Mouse (Mus musculus): ENCODE measurements at regions not wholly inside any gene's neighbourhood (a gene's known extent, or its start where the extent isn't known, plus 50 kb on each side); places are given as distances from the start of the nearest gene placed in this dataset.

DNA sequence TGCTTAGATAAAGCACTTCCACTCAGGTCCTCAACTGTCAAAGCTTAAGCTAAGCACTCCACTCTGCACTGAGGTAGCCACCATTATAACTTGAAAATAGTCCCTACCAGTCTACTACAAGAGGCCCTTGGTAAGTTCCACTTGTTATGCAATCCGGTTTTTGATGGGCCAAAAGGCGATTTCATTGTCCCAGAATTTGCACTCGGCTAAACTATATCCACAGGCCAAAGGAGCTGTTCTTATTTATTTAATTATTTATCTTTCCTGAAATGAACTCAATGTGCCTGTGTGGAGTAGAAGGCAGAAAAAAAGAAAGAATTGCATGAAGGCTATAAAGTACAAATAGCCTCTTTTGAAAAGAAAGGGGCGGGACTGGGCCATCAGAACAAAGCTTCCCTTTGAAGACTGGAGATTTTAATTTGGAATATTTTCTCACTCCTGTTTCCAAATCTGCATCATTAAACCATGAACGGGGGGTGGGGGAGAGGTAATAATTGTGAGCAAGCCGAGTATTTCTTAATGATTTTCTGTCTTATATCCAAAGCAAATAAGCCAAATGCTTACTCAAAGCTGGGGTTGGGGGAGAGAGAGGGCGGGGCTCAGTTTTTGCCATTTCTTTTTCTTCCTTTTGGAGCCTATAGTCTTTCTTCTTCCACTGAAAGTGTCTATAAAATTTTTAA, 489.3 kb downstream of the Tox3 start:
- Histone ChIP-seq H3K36me3 (replicated peaks; ENCODE audit: control insufficient read depth, insufficient read depth, low read length) (no peaks in the 10 kb centered on the region), H3K27ac (ENCODE audit: low read depth) (no peak overlapping the region), H3K9me3 (replicated peaks; ENCODE audit: control insufficient read depth, low read length) (no peaks in the 10 kb centered on the region), H3K4me2 (ENCODE audit: low read depth, low read length) (no peak overlapping the region), H3K9ac (replicated peaks; ENCODE audit: low read depth, low read length) (no peak overlapping the region), H3K4me3 (ENCODE audit: low read depth, low read length) (no peak overlapping the region), H3K4me1 (ENCODE audit: control insufficient read depth, insufficient read depth) (no peaks in the 10 kb centered on the region), H3K27me3 (ENCODE audit: control insufficient read depth, insufficient read depth, low read length) (no peaks in the 10 kb centered on the region)
- no peak for DNase-seq (ENCODE audit: low spot score)
- TF ChIP-seq CTCF (IDR thresholded peaks at IDR 0.05; ENCODE audit: low read depth), result no peak
- TF ChIP-seq EP300 (IDR thresholded peaks at IDR 0.05; ENCODE audit: low read depth), result no peak
- ATAC-seq (ENCODE audit: insufficient read depth, low read depth), result no peak
- 78% methylated on average over 7 of the region's 7 CpGs for WGBS

DNA sequence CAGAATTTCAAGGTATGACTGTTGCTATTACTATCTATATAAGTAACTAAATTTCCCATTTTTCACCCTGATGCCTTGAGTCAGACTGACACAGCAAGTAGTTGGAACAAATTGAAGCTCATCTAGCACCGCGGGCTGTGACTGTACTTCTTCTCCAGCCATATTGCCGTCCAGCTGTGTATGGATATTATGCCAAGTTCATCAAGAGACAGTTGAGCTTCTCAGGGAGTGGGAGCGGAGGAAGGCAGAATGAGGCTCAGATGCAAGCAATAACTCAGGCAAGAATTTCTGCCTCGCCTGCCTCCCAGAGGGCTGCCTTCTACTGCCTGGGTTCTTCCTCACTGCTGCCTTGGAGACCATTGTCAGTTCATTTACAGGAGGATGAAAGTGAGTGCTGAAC, 492.6 kb downstream of the Tox3 start:
- H3K9ac ChIP-seq (replicated peaks; ENCODE audit: low read depth, low read length), result no peak overlapping the region
- no peaks in the 10 kb centered on the region for H3K36me3 ChIP-seq (replicated peaks; ENCODE audit: control insufficient read depth, insufficient read depth, low read length)
- H3K4me3 ChIP-seq (ENCODE audit: low read depth, low read length), result no peak overlapping the region
- H3K9me3 ChIP-seq (replicated peaks; ENCODE audit: control insufficient read depth, low read length), result no peaks in the 10 kb centered on the region
- no peak overlapping the region for H3K27ac ChIP-seq (ENCODE audit: low read depth)
- DNase-seq (ENCODE audit: low spot score) (no peak), ATAC-seq (ENCODE audit: insufficient read depth, low read depth) (no peak)
- H3K4me2 ChIP-seq (ENCODE audit: low read depth, low read length), result no peak overlapping the region
- 88% methylated on average over 5 of the region's 5 CpGs for WGBS
- H3K27me3 ChIP-seq (ENCODE audit: control insufficient read depth, insufficient read depth, low read length), result no peaks in the 10 kb centered on the region
- H3K4me1 ChIP-seq (ENCODE audit: control insufficient read depth, insufficient read depth), result no peaks in the 10 kb centered on the region
- TF ChIP-seq CTCF (IDR thresholded peaks at IDR 0.05; ENCODE audit: low read depth) (no peak), EP300 (IDR thresholded peaks at IDR 0.05; ENCODE audit: low read depth) (no peak)

GRCm38 (mm10) chr8:89850209-89850796, 497.8 kb downstream of the Tox3 start:
- Histone ChIP-seq H3K4me2 (ENCODE audit: low read depth, low read length) (no peak overlapping the region), H3K36me3 (replicated peaks; ENCODE audit: control insufficient read depth, insufficient read depth, low read length) (no peaks in the 10 kb centered on the region), H3K9ac (replicated peaks; ENCODE audit: low read depth, low read length) (no peak overlapping the region), H3K27me3 (ENCODE audit: control insufficient read depth, insufficient read depth, low read length) (no peaks in the 10 kb centered on the region), H3K9me3 (replicated peaks; ENCODE audit: control insufficient read depth, low read length) (no peaks in the 10 kb centered on the region), H3K4me3 (ENCODE audit: low read depth, low read length) (no peak overlapping the region), H3K27ac (ENCODE audit: low read depth) (no peak overlapping the region), H3K4me1 (ENCODE audit: control insufficient read depth, insufficient read depth) (no peaks in the 10 kb centered on the region)
- 39% methylated on average over 3 of the region's 3 CpGs for WGBS
- DNase-seq (ENCODE audit: low spot score) (peak; percentile 69), ATAC-seq (ENCODE audit: insufficient read depth, low read depth) (peak; percentile 85)
- TF ChIP-seq CTCF (IDR thresholded peaks at IDR 0.05; ENCODE audit: low read depth), result peak; percentile 79
- TF ChIP-seq EP300 (IDR thresholded peaks at IDR 0.05; ENCODE audit: low read depth), result no peak

DNA sequence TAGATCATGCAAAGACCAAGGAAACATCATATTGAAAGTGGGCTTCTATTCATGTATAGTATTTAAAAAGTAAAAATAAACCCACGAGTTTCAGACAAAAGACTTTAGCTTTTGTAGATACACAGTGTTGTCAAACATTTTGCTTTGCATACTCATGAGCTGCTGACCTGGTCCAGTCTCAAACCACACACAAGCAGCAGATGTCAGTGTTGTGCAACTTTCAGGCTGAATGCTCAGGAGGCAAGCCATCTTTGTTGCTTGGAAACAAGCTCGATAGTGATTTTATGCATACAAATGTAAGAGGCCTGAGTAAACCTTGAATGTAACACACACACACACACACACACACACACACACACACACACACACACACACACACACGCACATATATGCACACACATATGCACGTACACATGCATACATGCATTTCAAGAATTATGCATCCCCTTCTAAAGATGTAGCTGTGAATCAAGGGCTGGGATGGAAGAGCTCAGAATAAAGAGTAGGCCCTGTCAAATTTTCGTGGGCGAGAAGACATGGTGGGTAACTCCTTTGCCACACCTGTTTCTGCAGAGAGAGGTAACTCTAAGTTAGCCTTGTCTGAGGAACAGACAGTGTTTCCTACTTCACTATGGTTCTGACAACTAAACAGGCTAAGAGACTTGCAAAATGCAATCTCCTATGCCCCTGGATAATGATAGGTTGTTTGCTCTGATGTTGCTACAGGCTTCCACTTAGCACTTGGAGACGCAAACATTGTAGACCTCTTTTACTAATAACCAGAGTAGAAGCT, 498.5 kb downstream of the Tox3 start:
- no peaks in the 10 kb centered on the region for H3K36me3 ChIP-seq (replicated peaks; ENCODE audit: control insufficient read depth, insufficient read depth, low read length)
- no peak overlapping the region for H3K27ac ChIP-seq (ENCODE audit: low read depth)
- H3K4me1 ChIP-seq (ENCODE audit: control insufficient read depth, insufficient read depth), result no peaks in the 10 kb centered on the region
- peak; percentile 82 for TF ChIP-seq CTCF (IDR thresholded peaks at IDR 0.05; ENCODE audit: low read depth)
- no peak for TF ChIP-seq EP300 (IDR thresholded peaks at IDR 0.05; ENCODE audit: low read depth)
- WGBS, result 59% methylated on average over 7 of the region's 7 CpGs
- no peak overlapping the region for H3K4me3 ChIP-seq (ENCODE audit: low read depth, low read length)
- no peak overlapping the region for H3K4me2 ChIP-seq (ENCODE audit: low read depth, low read length)
- peak; percentile 31 for DNase-seq (ENCODE audit: low spot score)
- H3K27me3 ChIP-seq (ENCODE audit: control insufficient read depth, insufficient read depth, low read length), result no peaks in the 10 kb centered on the region
- no peaks in the 10 kb centered on the region for H3K9me3 ChIP-seq (replicated peaks; ENCODE audit: control insufficient read depth, low read length)
- no peak overlapping the region for H3K9ac ChIP-seq (replicated peaks; ENCODE audit: low read depth, low read length)
- no peak for ATAC-seq (ENCODE audit: insufficient read depth, low read depth)

DNA sequence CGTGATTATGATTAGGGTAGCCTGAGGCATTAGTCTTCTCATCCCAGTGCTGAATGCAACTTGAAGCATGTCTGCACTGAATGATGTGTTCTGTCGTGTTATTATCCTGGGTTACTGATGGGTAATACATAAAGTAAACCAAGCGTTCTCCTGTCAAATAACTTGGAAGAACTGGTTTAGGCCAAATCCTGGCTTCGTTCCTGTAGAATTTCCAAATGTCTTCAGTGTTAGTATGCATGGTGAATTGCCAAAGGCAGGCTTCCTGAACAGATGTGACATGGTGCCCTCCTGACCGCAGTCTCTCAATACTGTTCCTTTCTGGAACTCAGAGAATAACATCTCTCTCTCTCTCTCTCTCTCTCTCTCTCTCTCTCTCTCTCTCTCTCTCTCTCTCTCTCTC, 509.6 kb downstream of the Tox3 start:
- Histone ChIP-seq H3K4me3 (ENCODE audit: low read depth, low read length) (no peak overlapping the region), H3K9ac (replicated peaks; ENCODE audit: low read depth, low read length) (no peak overlapping the region), H3K36me3 (replicated peaks; ENCODE audit: control insufficient read depth, insufficient read depth, low read length) (no peaks in the 10 kb centered on the region), H3K9me3 (replicated peaks; ENCODE audit: control insufficient read depth, low read length) (no peaks in the 10 kb centered on the region), H3K27me3 (ENCODE audit: control insufficient read depth, insufficient read depth, low read length) (no peaks in the 10 kb centered on the region), H3K4me1 (ENCODE audit: control insufficient read depth, insufficient read depth) (no peaks in the 10 kb centered on the region), H3K4me2 (ENCODE audit: low read depth, low read length) (no peak overlapping the region), H3K27ac (ENCODE audit: low read depth) (no peak overlapping the region)
- TF ChIP-seq CTCF (IDR thresholded peaks at IDR 0.05; ENCODE audit: low read depth), result no peak
- no peak for TF ChIP-seq EP300 (IDR thresholded peaks at IDR 0.05; ENCODE audit: low read depth)
- ATAC-seq (ENCODE audit: insufficient read depth, low read depth) (no peak), DNase-seq (ENCODE audit: low spot score) (no peak)
- 80% methylated on average over 5 of the region's 5 CpGs for WGBS

All from heart, postnatal 0 days (tissue).